Mouse (Mus musculus) MN1 (cell line): ENCODE measurements around the gene Steap3.

Experiments used
- DNase-seq: peaks from one replicate; pipeline ENCODE4 v3.0.0-alpha.2; 2016; ENCODE audit warnings: low spot score

Gene Steap3

GRCm38 (mm10) chr1:120146994-120147393 lies 125.5 kb downstream of the Steap3 start:
- no peak for DNase-seq

GRCm38 (mm10) chr1:120145527-120146216 lies 126.8 kb downstream of the Steap3 start:
- no peak for DNase-seq

GRCm38 (mm10) chr1:120142551-120142950 lies 130.0 kb downstream of the Steap3 start:
- DNase-seq, result peak; percentile 73
